Mouse (Mus musculus): Measurements from ENCODE around the gene Lyst.

DNA sequence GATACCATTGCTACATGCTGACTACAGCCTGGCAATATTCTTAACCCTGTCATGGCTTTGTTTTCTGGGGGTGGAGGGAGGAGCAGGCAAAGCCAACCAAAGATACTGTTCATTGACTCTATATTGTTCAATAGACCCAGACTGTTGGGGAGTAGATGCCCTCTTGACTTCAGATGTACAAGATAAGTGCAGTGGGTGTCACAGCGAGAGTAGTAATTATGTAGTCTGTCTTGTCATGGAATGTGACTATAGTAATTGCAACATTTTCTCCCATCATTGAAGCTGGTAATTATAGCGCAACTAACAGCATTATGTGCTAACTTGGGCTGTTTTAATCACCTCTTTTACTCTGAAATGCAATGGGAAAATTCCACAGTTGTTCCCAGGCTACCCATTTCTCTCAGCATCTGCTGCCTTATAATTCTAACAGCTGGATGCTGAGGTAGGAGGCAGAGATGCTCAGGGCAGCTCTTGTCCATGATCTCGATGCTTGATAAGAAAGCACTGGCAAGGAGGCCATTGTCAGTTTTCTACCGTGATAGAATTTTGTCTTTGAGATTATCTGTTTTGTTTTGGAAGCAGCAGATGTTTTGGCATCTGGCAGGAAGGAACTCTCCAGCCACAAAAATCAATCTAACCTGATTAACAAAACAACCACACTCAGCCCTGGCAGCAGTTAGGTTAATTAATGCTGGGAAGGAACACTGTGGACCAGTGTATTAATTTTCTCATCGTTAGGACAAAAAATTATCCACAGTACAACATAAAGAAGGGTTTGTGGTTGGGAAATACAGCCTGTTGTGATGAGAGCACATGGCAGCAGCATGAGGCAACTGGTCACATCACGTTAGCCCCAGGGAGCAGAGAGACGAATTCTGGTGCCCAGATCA lies 230.3 kb downstream of the Lyst start:
- TF ChIP-seq POLR2A (IDR thresholded peaks at IDR 0.05; ENCODE audit: low read depth, low read length) = no peak
- no peak for TF ChIP-seq CTCF (conservative IDR thresholded peaks at IDR 0.05; ENCODE audit: insufficient read depth, insufficient read length, low read depth, low read length)

All from kidney, adult 2 months (tissue).